Mouse (Mus musculus): ENCODE measurements around the gene E130218I03Rik.

Gene E130218I03Rik

DNA sequence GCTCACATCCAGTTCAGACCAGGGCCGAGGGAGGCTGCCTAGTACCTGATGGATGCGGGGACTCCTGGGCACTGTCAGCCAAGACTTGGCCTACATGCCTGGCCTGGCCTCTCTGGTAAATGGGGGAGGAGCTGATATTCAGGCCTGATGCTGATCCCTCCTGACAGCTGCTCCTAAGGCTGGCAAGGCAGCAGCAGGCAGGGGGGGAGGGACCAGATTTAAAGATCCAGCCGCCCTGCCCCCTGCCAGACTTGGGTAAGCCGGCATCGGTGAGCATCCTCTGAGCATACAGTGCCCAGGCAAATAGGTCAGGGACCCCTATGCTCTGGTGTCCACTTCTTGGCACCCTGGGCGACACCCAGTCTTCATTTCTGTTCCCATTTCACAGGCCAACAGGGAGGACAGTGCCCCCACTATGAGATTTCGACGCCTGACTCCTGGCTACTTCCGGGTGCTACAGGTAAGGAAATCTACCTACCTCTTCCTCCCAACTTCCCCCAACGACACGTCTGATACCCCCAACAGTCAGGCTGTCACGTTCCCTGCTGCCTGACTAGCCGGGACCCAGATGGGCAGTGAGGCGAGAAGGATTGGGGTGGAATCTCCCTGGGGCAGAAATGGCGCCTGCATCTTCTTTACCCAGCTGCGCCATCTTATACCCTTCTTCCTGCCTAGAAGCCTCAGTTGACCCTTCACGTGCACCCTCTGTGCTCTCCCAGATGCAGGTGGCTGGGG is at the start of gene E130218I03Rik:
TSS of gene E130218I03Rik (plus strand) at position 147 of the 735 bp plus-strand sequence.
- no peak for DNase-seq (ENCODE audit: low read depth, low spot score)

GRCm38 (mm10) chr4:134199371-134199770 is 44.1 kb upstream of the E130218I03Rik start:
- no peak for DNase-seq (ENCODE audit: low read depth, low spot score)

DNA sequence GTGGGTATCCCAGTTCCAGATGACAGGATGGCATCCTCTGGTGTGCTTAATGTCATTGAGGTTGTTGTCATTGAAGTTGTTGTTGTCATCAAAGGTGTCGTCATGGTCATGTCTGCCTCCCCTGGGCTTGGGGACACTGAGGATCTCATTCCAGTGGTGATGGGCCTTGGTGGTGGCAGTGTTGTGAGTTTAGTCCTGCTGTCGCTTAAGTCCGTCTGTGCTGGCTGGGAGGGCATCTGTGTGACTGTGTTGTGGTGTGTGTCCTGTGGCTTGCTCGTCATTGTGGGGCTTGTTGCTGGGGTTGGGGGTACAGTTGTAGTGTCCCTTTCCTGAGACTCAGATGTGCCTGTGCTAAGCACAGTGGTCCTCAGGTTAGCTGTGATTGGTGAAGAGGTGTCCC is 40.6 kb upstream of the E130218I03Rik start, which contains the start of gene Gm7534:
TSS of gene Gm7534 (minus strand) at position 101 of the 400 bp plus-strand sequence.
- no peak for DNase-seq (ENCODE audit: low read depth, low spot score)

DNA sequence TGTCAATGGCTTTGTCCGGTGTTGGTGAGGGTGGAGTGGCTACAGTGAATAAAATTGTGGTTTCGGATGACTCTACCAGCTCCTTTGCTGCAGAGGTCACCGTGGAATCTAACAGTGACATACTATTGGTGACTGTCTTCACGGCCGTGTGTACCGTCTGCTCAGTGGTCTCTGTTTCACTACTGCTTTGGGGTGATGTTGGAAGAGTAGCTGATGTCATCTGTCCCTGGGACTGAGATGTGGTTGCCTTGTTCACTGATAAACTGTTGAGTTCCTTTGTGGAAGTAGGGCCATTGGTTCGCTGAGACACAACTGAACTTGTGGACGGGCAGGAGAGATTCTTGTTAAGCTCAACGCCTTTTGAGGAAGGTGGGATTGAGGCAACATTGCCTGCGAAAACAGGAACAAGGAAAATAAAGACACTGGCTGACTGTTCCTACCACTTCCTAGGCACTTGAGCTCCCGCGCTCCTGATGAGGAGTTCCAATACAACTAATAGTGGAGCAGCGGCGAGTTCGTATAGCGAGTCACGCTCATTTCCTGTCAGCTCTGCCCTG is 40.0 kb upstream of the E130218I03Rik start:
- no peak for DNase-seq (ENCODE audit: low read depth, low spot score)

- DNase-seq (ENCODE audit: low read depth, low spot score): no peak
Observed at GRCm38 (mm10) chr4:134206488-134207053, 36.9 kb upstream of the E130218I03Rik start.

GRCm38 (mm10) chr4:134222793-134223600 is 20.5 kb upstream of the E130218I03Rik start:
- DNase-seq (ENCODE audit: low read depth, low spot score): no peak

DNA sequence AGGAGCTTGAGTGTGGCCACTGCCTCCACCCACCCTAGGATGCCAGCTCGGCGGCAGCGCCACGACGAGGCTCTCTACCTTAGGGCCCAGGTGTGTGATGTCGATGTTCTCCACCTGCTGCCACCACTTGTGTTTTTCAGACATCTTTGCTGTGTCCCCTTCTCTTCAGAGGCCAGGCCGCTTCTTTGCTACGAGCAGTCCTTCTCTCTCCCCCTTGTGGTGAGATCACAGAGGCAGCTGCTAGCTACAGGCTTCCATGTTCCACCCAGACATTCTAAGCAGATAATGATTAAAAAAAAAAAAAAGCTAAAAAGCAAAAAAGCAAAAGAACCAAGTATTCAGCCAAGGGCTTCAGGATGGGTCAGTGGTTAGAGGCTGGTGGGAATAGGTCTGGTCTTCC is 16.3 kb upstream of the E130218I03Rik start, which contains the start of gene Catsper4:
TSS of gene Catsper4 (minus strand) at position 190 of the 400 bp plus-strand sequence.
- no peak for DNase-seq (ENCODE audit: low read depth, low spot score)

DNA sequence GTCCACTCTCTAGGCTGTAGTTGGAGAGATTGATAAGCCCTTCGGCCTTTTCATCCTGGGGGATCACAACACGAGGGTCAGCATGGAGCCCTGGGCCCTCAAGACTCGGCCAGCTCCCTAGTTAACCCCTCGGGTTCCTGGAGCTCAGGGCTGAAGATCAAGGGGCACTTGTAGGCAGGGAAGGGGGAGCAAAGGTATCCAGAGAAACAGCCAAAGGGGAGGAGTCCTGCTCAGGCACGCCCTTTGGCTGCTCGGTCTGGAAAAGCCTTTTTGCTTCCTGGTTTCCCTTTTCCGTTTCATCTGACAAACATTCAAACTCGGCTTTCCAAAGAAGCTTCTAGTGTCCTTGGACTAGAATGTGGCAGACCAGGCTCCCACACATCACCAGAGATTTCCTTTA is 13.0 kb upstream of the E130218I03Rik start:
- no peak for DNase-seq (ENCODE audit: low read depth, low spot score)

GRCm38 (mm10) chr4:134234876-134235275 is 8.6 kb upstream of the E130218I03Rik start:
- no peak for DNase-seq (ENCODE audit: low read depth, low spot score)

GRCm38 (mm10) chr4:134237582-134238278 is 5.7 kb upstream of the E130218I03Rik start:
- no peak for DNase-seq (ENCODE audit: low read depth, low spot score)

GRCm38 (mm10) chr4:134238279-134238651 is 5.2 kb upstream of the E130218I03Rik start, which contains the start of gene Cnksr1:
Gene Cnksr1, minus strand, starts transcription at chr4:134238399.
- no peak for DNase-seq (ENCODE audit: low read depth, low spot score)

GRCm38 (mm10) chr4:134238686-134239085 is 4.8 kb upstream of the E130218I03Rik start:
- DNase-seq (ENCODE audit: low read depth, low spot score): no peak

- peak; percentile 95 for DNase-seq (ENCODE audit: low read depth, low spot score)
Observed at GRCm38 (mm10) chr4:134245148-134245843, 1.8 kb downstream of the E130218I03Rik start, which contains the start of gene Zfp593. Gene Zfp593, minus strand, starts transcription at chr4:134245592.

- DNase-seq (ENCODE audit: low read depth, low spot score): no peak
Observed at GRCm38 (mm10) chr4:134246256-134246655, 2.8 kb downstream of the E130218I03Rik start.

- no peak for DNase-seq (ENCODE audit: low read depth, low spot score)
Observed at GRCm38 (mm10) chr4:134246719-134247258, 3.3 kb downstream of the E130218I03Rik start, which contains the start of gene Gm30191. Gene Gm30191, plus strand, starts transcription at chr4:134246935.

- DNase-seq (ENCODE audit: low read depth, low spot score): peak; percentile 80
Observed at GRCm38 (mm10) chr4:134249651-134250050, 6.2 kb downstream of the E130218I03Rik start.

DNA sequence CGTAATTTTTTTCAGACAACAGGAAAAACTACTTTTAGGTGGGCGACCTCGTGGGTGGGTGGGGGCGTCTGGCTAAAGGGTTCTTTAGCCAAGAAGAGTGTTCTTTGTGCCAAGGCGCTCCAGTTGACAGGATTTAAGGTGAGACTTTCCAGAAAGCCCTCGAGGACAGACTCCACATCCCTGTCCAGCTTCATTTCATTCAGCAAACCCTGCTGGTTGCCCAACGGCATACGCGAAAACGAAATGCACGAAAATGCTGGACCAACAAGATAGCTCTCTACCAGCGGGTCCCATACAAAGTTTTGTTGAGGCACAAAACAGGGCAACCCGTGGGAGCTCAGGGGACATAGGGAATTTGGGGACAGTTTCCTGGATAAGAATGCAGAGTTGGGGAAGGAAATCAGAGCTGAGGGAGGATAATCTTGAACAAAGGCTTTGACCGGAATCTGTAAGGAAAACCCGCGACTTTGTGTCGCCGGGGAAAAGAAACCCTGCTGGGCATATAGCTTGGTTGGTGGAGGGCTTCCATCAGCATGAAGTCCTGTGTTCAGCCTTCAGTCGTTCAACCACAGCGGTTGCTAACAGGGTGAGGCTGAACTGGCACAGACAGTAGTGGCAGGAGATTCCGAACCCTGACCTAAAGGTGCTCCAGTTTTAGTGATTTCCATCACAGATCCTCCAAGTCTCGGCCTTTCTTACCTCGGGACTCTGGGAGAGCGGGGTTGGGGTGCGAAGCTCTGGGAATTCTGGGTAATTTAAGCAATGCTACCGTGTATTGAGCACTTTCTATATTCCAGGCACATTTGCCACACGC is 6.9 kb downstream of the E130218I03Rik start:
- no peak for DNase-seq (ENCODE audit: low read depth, low spot score)

- no peak for DNase-seq (ENCODE audit: low read depth, low spot score)
Observed at GRCm38 (mm10) chr4:134250930-134251240, 7.4 kb downstream of the E130218I03Rik start.

All from mesoderm, embryonic 11.5 days (tissue).